ENCODE assay signal across 8 mouse cellular contexts in the genomic region with DNA sequence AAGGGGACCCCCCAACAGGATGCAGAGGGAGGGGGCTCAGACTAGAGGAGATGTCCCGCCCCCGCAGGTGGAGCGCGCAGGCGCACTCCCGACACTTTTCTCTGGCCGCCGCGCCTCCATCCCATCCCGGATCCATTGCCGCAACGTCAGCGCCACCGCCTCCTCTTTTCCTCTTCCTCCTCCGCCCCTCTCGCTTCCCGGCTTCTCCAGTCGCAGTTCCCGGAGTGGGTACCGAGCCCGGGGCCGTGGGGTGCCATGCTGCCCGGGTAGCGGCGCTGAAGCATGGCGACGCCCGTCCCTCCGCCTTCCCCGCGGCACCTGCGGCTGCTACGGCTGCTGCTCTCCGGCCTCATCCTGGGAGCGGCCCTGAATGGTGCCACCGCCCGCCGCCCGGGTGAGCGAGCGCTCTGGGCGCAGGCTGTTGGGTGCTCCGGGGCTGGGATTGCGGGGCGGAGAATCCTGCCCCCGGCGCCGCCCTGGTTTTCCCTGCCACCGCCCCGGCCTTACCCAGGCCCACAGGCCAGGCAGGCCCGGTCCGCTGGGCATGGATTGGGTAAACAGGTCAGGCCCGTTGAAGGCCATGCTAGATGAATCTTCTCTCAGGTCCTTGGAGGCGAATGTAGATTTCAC. TPM values are rescaled to one million over a fixed set of nuclear protein-coding genes. Genes with fewer than 3 reads are reported as not detected.
DNase-seq lines count a peak whose midpoint lies in the region; ATAC-seq and TF ChIP-seq lines count a peak whose summit lies in the region.

No protein-coding gene starts in this region.

- peak; percentile 70 for TF ChIP-seq POLR2A in embryonic fibroblast, embryonic 13.5 days (IDR thresholded peaks at IDR 0.05; ENCODE audit: low read depth, low read length)
- no peak for TF ChIP-seq POLR2A in limb, embryonic 14.5 days (IDR thresholded peaks at IDR 0.05; ENCODE audit: borderline replicate concordance, extremely low read depth, insufficient read depth, insufficient read length)
- TF ChIP-seq POLR2A in myocyte (IDR thresholded peaks at IDR 0.05; ENCODE audit: insufficient read length, low read depth), result peak; percentile 78
- TF ChIP-seq POLR2A in testis, adult 2 months (IDR thresholded peaks at IDR 0.05; ENCODE audit: control insufficient read depth, low read depth, low read length), result peak; percentile 46

- DNase-seq in kidney, postnatal 0 days (ENCODE audit: low spot score), result peak; percentile 74
- peak; percentile 63 for DNase-seq in limb, embryonic 14.5 days (ENCODE audit: low spot score)

- no peak for TF ChIP-seq CTCF in embryonic fibroblast, embryonic 13.5 days (IDR thresholded peaks at IDR 0.05; ENCODE audit: borderline replicate concordance, insufficient read depth, low read length)
- TF ChIP-seq CTCF in kidney, postnatal 0 days (IDR thresholded peaks at IDR 0.05; ENCODE audit: low read depth), result no peak
- no peak for TF ChIP-seq CTCF in testis, adult 2 months (IDR thresholded peaks at IDR 0.05; ENCODE audit: control insufficient read depth, insufficient read depth, insufficient replicate concordance, low read depth, low read length)

- peak overlapping the region; percentile 14 for H3ac ChIP-seq in myocyte (ENCODE audit: control insufficient read depth, insufficient read length)

- no peak for ATAC-seq in megakaryocyte, adult 5-6 weeks (ENCODE audit: poor library complexity, severe bottlenecking)
- ATAC-seq in heart, embryonic 14.5 days (ENCODE audit: insufficient number of reproducible peaks, insufficient read depth, low FRiP score, low read depth), result no peak
- ATAC-seq in kidney, postnatal 0 days (replicated peaks; ENCODE audit: low FRiP score, low read depth), result peak; percentile 37; the same call in 1 of the 2 replicates
- peak; percentile 39 for ATAC-seq in limb, embryonic 14.5 days (ENCODE audit: low FRiP score, low read depth)

- H3K9ac ChIP-seq in heart, embryonic 14.5 days (ENCODE audit: low read length), result peak overlapping the region; percentile 67
- H3K9ac ChIP-seq in kidney, postnatal 0 days (ENCODE audit: low read depth, low read length), result peak overlapping the region; percentile 66
- peak overlapping the region; percentile 54 for H3K9ac ChIP-seq in limb, embryonic 14.5 days (ENCODE audit: low read depth, low read length, severe bottlenecking)

- no peaks in the 10 kb centered on the region for H3K79me2 ChIP-seq in myocyte (ENCODE audit: control insufficient read depth, insufficient read depth)

- H3K4me1 ChIP-seq in megakaryocyte, embryonic 14.5 days, result peaks cover 21% of the 10 kb centered on the region
- no peaks in the 10 kb centered on the region for H3K4me1 ChIP-seq in embryonic fibroblast, embryonic 13.5 days (ENCODE audit: control insufficient read depth, insufficient read depth, low read length)
- peaks cover 0 to 6% of the 10 kb centered on the region in 2 experiments; a peak in 1 of 4 replicates for H3K4me1 ChIP-seq in heart, embryonic 14.5 days (ENCODE audit: control insufficient read depth in 2 of 2, insufficient read depth in 2 of 2, low read length in 2 of 2)
- 0 out of 2 replicates have a peak, but pooled peaks cover 9% of the 10 kb centered on the region for H3K4me1 ChIP-seq in kidney, postnatal 0 days (replicated peaks; ENCODE audit: insufficient read depth, low read length)
- no peaks in the 10 kb centered on the region for H3K4me1 ChIP-seq in limb, embryonic 14.5 days (ENCODE audit: control insufficient read depth, insufficient read depth, low read length)
- peaks cover 8% of the 10 kb centered on the region for H3K4me1 ChIP-seq in testis, adult 2 months (ENCODE audit: control insufficient read depth, insufficient read depth, low read length)

- H3K4me3 ChIP-seq in megakaryocyte, embryonic 14.5 days (replicated peaks), result peak overlapping the region; percentile 81
- H3K4me3 ChIP-seq in embryonic fibroblast, embryonic 13.5 days (ENCODE audit: insufficient read depth, low read length), result peak overlapping the region; percentile 82
- H3K4me3 ChIP-seq in heart, embryonic 14.5 days (ENCODE audit: control insufficient read depth in 1 of 2, insufficient read depth in 1 of 2, low read depth in 1 of 2, low read length in 2 of 2), result peak overlapping the region; percentile 52 to 56
- peak overlapping the region; percentile 67 for H3K4me3 ChIP-seq in kidney, postnatal 0 days (replicated peaks; ENCODE audit: low read depth, low read length)
- peak overlapping the region; percentile 52 for H3K4me3 ChIP-seq in limb, embryonic 14.5 days (replicated peaks; ENCODE audit: low read length)
- peak overlapping the region; percentile 31 for H3K4me3 ChIP-seq in myocyte
- peak overlapping the region; percentile 86 for H3K4me3 ChIP-seq in testis, adult 2 months (ENCODE audit: control insufficient read depth, low read depth, low read length)

- H3K4me2 ChIP-seq in heart, embryonic 14.5 days (ENCODE audit: low read length), result peak overlapping the region; percentile 71
- peak overlapping the region; percentile 91 for H3K4me2 ChIP-seq in kidney, postnatal 0 days (ENCODE audit: low read length)
- peak overlapping the region; percentile 60 for H3K4me2 ChIP-seq in limb, embryonic 14.5 days (replicated peaks; ENCODE audit: low read depth, low read length, severe bottlenecking)
- peak overlapping the region; percentile 89 for H3K4me2 ChIP-seq in myocyte (ENCODE audit: low read depth)

- H3K27ac ChIP-seq in embryonic fibroblast, embryonic 13.5 days (ENCODE audit: insufficient read depth, low read length), result no peak overlapping the region
- no peak overlapping the region for H3K27ac ChIP-seq in heart, embryonic 14.5 days (replicated peaks in 1 of 2; ENCODE audit: control insufficient read depth in 1 of 2, insufficient read depth in 1 of 2, low read depth in 2 of 2, low read length in 2 of 2)
- H3K27ac ChIP-seq in kidney, postnatal 0 days, result no peak overlapping the region
- H3K27ac ChIP-seq in limb, embryonic 14.5 days (replicated peaks; ENCODE audit: low read depth, low read length), result no peak overlapping the region
- H3K27ac ChIP-seq in testis, adult 2 months (ENCODE audit: control insufficient read depth, insufficient read depth, low read depth, low read length), result no peak overlapping the region

- WGBS in heart, embryonic 14.5 days, result 2% methylated on average over 52 of the region's 54 CpGs
- 1% methylated on average over 54 of the region's 54 CpGs for WGBS in kidney, postnatal 0 days
- WGBS in limb, embryonic 14.5 days, result 2% methylated on average over 44 of the region's 54 CpGs

- no peaks in the 10 kb centered on the region for H3K36me3 ChIP-seq in megakaryocyte, embryonic 14.5 days (replicated peaks; ENCODE audit: low read length)
- no peaks in the 10 kb centered on the region for H3K36me3 ChIP-seq in heart, embryonic 14.5 days (ENCODE audit: control insufficient read depth, insufficient read depth, low read length)
- no peaks in the 10 kb centered on the region for H3K36me3 ChIP-seq in kidney, postnatal 0 days (ENCODE audit: insufficient read depth, low read length)
- no peaks in the 10 kb centered on the region for H3K36me3 ChIP-seq in limb, embryonic 14.5 days (ENCODE audit: control insufficient read depth, insufficient read depth, low read length)
- no peaks in the 10 kb centered on the region for H3K36me3 ChIP-seq in myocyte (ENCODE audit: control insufficient read depth, insufficient read depth)
- H3K36me3 ChIP-seq in testis, adult 2 months (ENCODE audit: control insufficient read depth, insufficient read depth, low read length), result no peaks in the 10 kb centered on the region

- no peaks in the 10 kb centered on the region for H3K9me3 ChIP-seq in megakaryocyte, embryonic 14.5 days
- H3K9me3 ChIP-seq in heart, embryonic 14.5 days (ENCODE audit: control insufficient read depth, low read length), result no peaks in the 10 kb centered on the region
- no peaks in the 10 kb centered on the region for H3K9me3 ChIP-seq in kidney, postnatal 0 days (replicated peaks; ENCODE audit: low read length)
- H3K9me3 ChIP-seq in limb, embryonic 14.5 days (ENCODE audit: control insufficient read depth, low read length), result no peaks in the 10 kb centered on the region

- H3K27me3 ChIP-seq in megakaryocyte, embryonic 14.5 days (replicated peaks), result peaks cover 97% of the 10 kb centered on the region
- H3K27me3 ChIP-seq in heart, embryonic 14.5 days (ENCODE audit: control insufficient read depth, insufficient read depth, low read length), result peaks cover 72% of the 10 kb centered on the region
- 0 out of 2 replicates have a peak, but pooled peaks cover 5% of the 10 kb centered on the region for H3K27me3 ChIP-seq in kidney, postnatal 0 days (ENCODE audit: insufficient read depth, low read length)
- H3K27me3 ChIP-seq in limb, embryonic 14.5 days (ENCODE audit: control insufficient read depth, insufficient read depth, low read length), result peaks cover 59% of the 10 kb centered on the region
- peaks cover 15% of the 10 kb centered on the region for H3K27me3 ChIP-seq in myocyte (ENCODE audit: control insufficient read depth, insufficient read depth, insufficient read length)
- no peaks in the 10 kb centered on the region for H3K27me3 ChIP-seq in testis, adult 2 months (ENCODE audit: control insufficient read depth, insufficient read depth, low read length)

RNA-seq across cellular contexts. Expression of a gene that starts 3.9 kb away (rescaled TPM):
- 3.7 and 3.9 TPM in 2 replicates for polyA plus RNA-seq in megakaryocyte, embryonic 14.5 days (2012; ENCODE audit: insufficient read depth, low replicate concordance)
- not detected in 2 replicates for total RNA-seq in megakaryocyte, adult 5-6 weeks (2015)
- total RNA-seq in megakaryocyte, adult 5-6 weeks (2017), result not detected in 2 replicates
- polyA plus RNA-seq in embryonic fibroblast, embryonic 13.5 days (2011; ENCODE audit: insufficient read length, low read depth, missing spikeins), result 86.0 and 107 TPM in 2 replicates
- polyA plus RNA-seq in heart, embryonic 14.5 days (2014; fragmentation: Nextera tagmentation; extraction: Ambion mirVana), result 29.3 and 29.5 TPM in 2 replicates
- polyA plus RNA-seq in kidney, postnatal 0 days (2015; fragmentation: Nextera tagmentation; extraction: Ambion mirVana), result 43.9 and 49.9 TPM in 2 replicates
- 76.2 TPM in 2 replicates for polyA plus RNA-seq in limb, embryonic 14.5 days (2012; rRNA removed)
- polyA plus RNA-seq in limb, embryonic 14.5 days (2014; fragmentation: Nextera tagmentation; extraction: Ambion mirVana), result 38.9 and 42.9 TPM in 2 replicates
- polyA plus RNA-seq in myocyte (2012; fragmentation: generic; extraction: Trizol), result 114 TPM
- polyA plus RNA-seq in testis, adult 2 months (2012; rRNA removed), result 13.6 and 15.9 TPM in 2 replicates

RNA-seq across cellular contexts. Expression of a gene that starts 7.4 kb away (rescaled TPM):
- 1.3 TPM in 1 of 2 replicates, not detected in the other for polyA plus RNA-seq in megakaryocyte, embryonic 14.5 days (2012; ENCODE audit: insufficient read depth, low replicate concordance)
- not detected in 2 replicates for total RNA-seq in megakaryocyte, adult 5-6 weeks (2015)
- not detected in 2 replicates for total RNA-seq in megakaryocyte, adult 5-6 weeks (2017)
- polyA plus RNA-seq in embryonic fibroblast, embryonic 13.5 days (2011; ENCODE audit: insufficient read length, low read depth, missing spikeins), result 0.33 and 2.2 TPM in 2 replicates
- 0.81 and 0.85 TPM in 2 replicates for polyA plus RNA-seq in heart, embryonic 14.5 days (2014; fragmentation: Nextera tagmentation; extraction: Ambion mirVana)
- 6.9 and 7.8 TPM in 2 replicates for polyA plus RNA-seq in kidney, postnatal 0 days (2015; fragmentation: Nextera tagmentation; extraction: Ambion mirVana)
- polyA plus RNA-seq in limb, embryonic 14.5 days (2012; rRNA removed), result 3.3 and 3.9 TPM in 2 replicates
- polyA plus RNA-seq in limb, embryonic 14.5 days (2014; fragmentation: Nextera tagmentation; extraction: Ambion mirVana), result 2.1 and 2.6 TPM in 2 replicates
- 0.89 TPM for polyA plus RNA-seq in myocyte (2012; fragmentation: generic; extraction: Trizol)
- polyA plus RNA-seq in testis, adult 2 months (2012; rRNA removed), result 6.2 and 6.5 TPM in 2 replicates

RNA-seq across cellular contexts. Expression of a gene that starts 20.0 kb away (rescaled TPM):
- polyA plus RNA-seq in megakaryocyte, embryonic 14.5 days (2012; ENCODE audit: insufficient read depth, low replicate concordance), result 4.3 TPM in 1 of 2 replicates, not detected in the other
- 10.1 and 11.6 TPM in 2 replicates for total RNA-seq in megakaryocyte, adult 5-6 weeks (2015)
- 20.4 and 21.5 TPM in 2 replicates for total RNA-seq in megakaryocyte, adult 5-6 weeks (2017)
- polyA plus RNA-seq in embryonic fibroblast, embryonic 13.5 days (2011; ENCODE audit: insufficient read length, low read depth, missing spikeins), result not detected in 2 replicates
- 0.14 TPM in 1 of 2 replicates, not detected in the other for polyA plus RNA-seq in heart, embryonic 14.5 days (2014; fragmentation: Nextera tagmentation; extraction: Ambion mirVana)
- polyA plus RNA-seq in kidney, postnatal 0 days (2015; fragmentation: Nextera tagmentation; extraction: Ambion mirVana), result 0.06 TPM in 1 of 2 replicates, not detected in the other
- polyA plus RNA-seq in limb, embryonic 14.5 days (2012; rRNA removed), result 0.05 and 0.11 TPM in 2 replicates
- polyA plus RNA-seq in limb, embryonic 14.5 days (2014; fragmentation: Nextera tagmentation; extraction: Ambion mirVana), result not detected in 2 replicates
- polyA plus RNA-seq in myocyte (2012; fragmentation: generic; extraction: Trizol), result 0.08 TPM
- 0.10 TPM in 1 of 2 replicates, not detected in the other for polyA plus RNA-seq in testis, adult 2 months (2012; rRNA removed)

RNA-seq across cellular contexts. Expression of a gene that starts 25.4 kb away (rescaled TPM):
- 13.1 and 24.3 TPM in 2 replicates for polyA plus RNA-seq in megakaryocyte, embryonic 14.5 days (2012; ENCODE audit: insufficient read depth, low replicate concordance)
- total RNA-seq in megakaryocyte, adult 5-6 weeks (2015), result 25.5 and 33.3 TPM in 2 replicates
- 12.0 and 13.0 TPM in 2 replicates for total RNA-seq in megakaryocyte, adult 5-6 weeks (2017)
- polyA plus RNA-seq in embryonic fibroblast, embryonic 13.5 days (2011; ENCODE audit: insufficient read length, low read depth, missing spikeins), result 7.8 and 12.1 TPM in 2 replicates
- 3.8 and 4.3 TPM in 2 replicates for polyA plus RNA-seq in heart, embryonic 14.5 days (2014; fragmentation: Nextera tagmentation; extraction: Ambion mirVana)
- 9.7 and 9.8 TPM in 2 replicates for polyA plus RNA-seq in kidney, postnatal 0 days (2015; fragmentation: Nextera tagmentation; extraction: Ambion mirVana)
- 15.3 and 17.4 TPM in 2 replicates for polyA plus RNA-seq in limb, embryonic 14.5 days (2012; rRNA removed)
- 5.9 and 7.4 TPM in 2 replicates for polyA plus RNA-seq in limb, embryonic 14.5 days (2014; fragmentation: Nextera tagmentation; extraction: Ambion mirVana)
- 9.8 TPM for polyA plus RNA-seq in myocyte (2012; fragmentation: generic; extraction: Trizol)
- polyA plus RNA-seq in testis, adult 2 months (2012; rRNA removed), result 17.3 and 18.3 TPM in 2 replicates

RNA-seq across cellular contexts. Expression of a gene that starts 31.0 kb away (rescaled TPM):
- 26.7 and 29.9 TPM in 2 replicates for polyA plus RNA-seq in megakaryocyte, embryonic 14.5 days (2012; ENCODE audit: insufficient read depth, low replicate concordance)
- 4.9 and 5.5 TPM in 2 replicates for total RNA-seq in megakaryocyte, adult 5-6 weeks (2015)
- 3.6 and 4.6 TPM in 2 replicates for total RNA-seq in megakaryocyte, adult 5-6 weeks (2017)
- polyA plus RNA-seq in embryonic fibroblast, embryonic 13.5 days (2011; ENCODE audit: insufficient read length, low read depth, missing spikeins), result 3.3 and 5.2 TPM in 2 replicates
- polyA plus RNA-seq in heart, embryonic 14.5 days (2014; fragmentation: Nextera tagmentation; extraction: Ambion mirVana), result 14.4 and 17.7 TPM in 2 replicates
- 17.9 and 19.3 TPM in 2 replicates for polyA plus RNA-seq in kidney, postnatal 0 days (2015; fragmentation: Nextera tagmentation; extraction: Ambion mirVana)
- 42.5 and 59.7 TPM in 2 replicates for polyA plus RNA-seq in limb, embryonic 14.5 days (2012; rRNA removed)
- 33.1 and 35.9 TPM in 2 replicates for polyA plus RNA-seq in limb, embryonic 14.5 days (2014; fragmentation: Nextera tagmentation; extraction: Ambion mirVana)
- polyA plus RNA-seq in myocyte (2012; fragmentation: generic; extraction: Trizol), result 10.4 TPM
- 1.1 and 1.3 TPM in 2 replicates for polyA plus RNA-seq in testis, adult 2 months (2012; rRNA removed)

Comparison
In these comparisons a context has a peak if more than half of its experiments do, and no peak if none do; other contexts are left out.
1. H3K4me3 ChIP-seq: peak in every context shown above with its lines; median percentile 86 in testis, adult 2 months; 82 in embryonic fibroblast, embryonic 13.5 days; 81 in megakaryocyte, embryonic 14.5 days; 67 in kidney, postnatal 0 days; 54 in heart, embryonic 14.5 days; 52 in limb, embryonic 14.5 days; 31 in myocyte.
2. ATAC-seq: peak in kidney, postnatal 0 days (single experiment) and limb, embryonic 14.5 days (single experiment); none in megakaryocyte, adult 5-6 weeks (single experiment) and heart, embryonic 14.5 days (single experiment).
3. Peak in every context shown above with its lines, with median percentiles within 50 percentile points of each other: H3K4me2 ChIP-seq and H3K9ac ChIP-seq.